Mouse (Mus musculus) kidney, adult 2 months (tissue): Measurements from ENCODE around the gene C330007P06Rik.

Source experiments
- CTCF ChIP-seq: fragments of 200-500 bp; conservative IDR thresholded peaks from 2 replicates; pipeline ENCODE4 v1.5.1; 2011; ENCODE audit warnings: low read depth, mild to moderate bottlenecking, control low read depth, low read length, moderate library complexity, mixed read lengths; ENCODE audit not compliant: insufficient read depth, insufficient read length
- POLR2A ChIP-seq: fragments of 200-500 bp; IDR thresholded peaks from one replicate; pipeline ENCODE4 v1.6.1; 2011; ENCODE audit warnings: low read depth, low read length, control low read depth

DNA sequence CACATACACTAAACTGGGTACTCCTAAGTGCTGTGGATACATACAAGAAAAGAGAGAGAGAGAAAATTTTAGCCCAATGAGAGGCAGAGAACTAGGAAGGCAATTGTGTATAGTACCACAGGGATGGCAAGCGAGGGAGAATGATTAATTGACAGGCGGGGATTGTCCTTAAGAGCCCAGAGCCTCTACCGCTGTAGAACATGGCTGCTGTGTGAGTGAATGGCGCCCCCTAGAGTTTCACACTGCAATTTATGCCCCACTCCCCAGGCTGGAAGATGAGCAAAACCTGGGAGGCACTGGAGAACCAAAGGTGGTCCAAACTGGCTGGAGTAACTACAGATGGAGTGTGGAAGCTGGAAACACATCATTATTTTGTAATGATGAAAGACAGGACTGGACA lies 53.7 kb downstream of the C330007P06Rik start:
- TF ChIP-seq POLR2A (no peak), CTCF (peak; percentile 80)
